Mouse (Mus musculus) hindbrain, embryonic 15.5 days (tissue): ENCODE measurements around the gene Tmem206. TPM values are rescaled to one million over a fixed set of nuclear protein-coding genes. Genes with fewer than 3 reads are reported as not detected.

Experiments used
- ATAC-seq: fragments of 200-750 bp; cut with Nextera tagmentation; 2 replicates; pipeline ENCODE4 v1.8.0; 2017; ENCODE audit warnings: low read depth, moderate number of reproducible peaks, moderate TSS enrichment; ENCODE audit not compliant: low FRiP score
- H3K27ac ChIP-seq: fragments of 300-500 bp; sonication (generic); replicated peaks from 2 replicates; pipeline ENCODE4 v1.5.1; 2015; ENCODE audit warnings: mild to moderate bottlenecking, inconsistent platforms
- H3K27me3 ChIP-seq: fragments of 300-500 bp; sonication (generic); 2 replicates; pipeline ENCODE4 v1.6.1; 2015; ENCODE audit warnings: control low read depth, inconsistent platforms
- H3K36me3 ChIP-seq: fragments of 300-500 bp; sonication (generic); 2 replicates; pipeline ENCODE4 v1.6.1; 2015; ENCODE audit warnings: control low read depth, inconsistent platforms
- H3K4me1 ChIP-seq: fragments of 300-500 bp; sonication (generic); replicated peaks from 2 replicates; pipeline ENCODE4 v1.6.1; 2015; ENCODE audit warnings: control low read depth, inconsistent platforms
- H3K4me2 ChIP-seq: fragments of 300-500 bp; sonication (generic); 2 replicates; pipeline ENCODE4 v1.6.1; 2015; ENCODE audit warnings: moderate library complexity, mild to moderate bottlenecking, inconsistent platforms
- H3K4me3 ChIP-seq: fragments of 300-500 bp; sonication (generic); 2 replicates; pipeline ENCODE4 v1.5.1; 2015; ENCODE audit warnings: mild to moderate bottlenecking, inconsistent platforms
- H3K9ac ChIP-seq: fragments of 300-500 bp; sonication (generic); 2 replicates; pipeline ENCODE4 v1.6.1; 2015; ENCODE audit warnings: inconsistent platforms
- H3K9me3 ChIP-seq: fragments of 300-500 bp; sonication (generic); 2 replicates; pipeline ENCODE4 v1.6.1; 2016; ENCODE audit warnings: control low read depth, inconsistent platforms
- WGBS: fragments of 180-500 bp; shearing (Covaris S2); methylation state at CpG from one replicate; pipeline ENCODE4 v1.1.7; 2015; 5-methylcytosine and 5-hydroxymethylcytosine counted together
- polyA plus RNA-seq: library from polyadenylated mRNA; unstranded; fragments of >200 nt; fragmentation: Nextera tagmentation; extraction: Ambion mirVana; gene quantifications from 2 replicates; pipeline ENCODE4 v1.2.1, GENCODE M21; 2015

Gene Tmem206
- polyA plus RNA-seq: 35.9 and 36.1 TPM in 2 replicates

DNA sequence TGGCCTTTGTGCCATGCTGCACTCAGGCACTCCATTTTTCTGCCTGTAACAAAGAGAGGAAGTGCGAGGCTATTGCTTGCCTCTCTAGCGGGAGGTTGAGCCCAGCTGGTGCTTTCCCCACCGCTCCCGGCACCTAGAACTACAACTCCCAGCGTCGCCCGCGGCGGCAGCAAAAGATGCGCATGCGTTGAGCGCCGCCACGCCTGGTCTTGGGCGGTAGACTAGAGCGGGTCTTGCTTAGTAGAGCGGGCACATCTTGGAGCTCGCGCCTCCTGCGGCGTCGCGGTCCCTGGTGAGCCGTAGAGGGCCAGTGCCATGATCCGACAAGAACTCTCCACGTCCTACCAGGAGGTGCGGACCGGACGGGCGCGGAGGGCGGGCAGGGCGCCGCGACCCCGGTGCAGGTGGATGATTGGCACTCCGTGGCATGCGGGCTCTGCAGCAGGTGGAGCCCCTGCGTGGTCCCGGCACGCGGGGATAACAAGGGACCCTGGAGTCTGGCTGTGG, at the start of gene Tmem206:
TSS of gene Tmem206 (plus strand) at position 187 of the 507 bp plus-strand sequence.
- Histone ChIP-seq H3K36me3 (no peaks in the 10 kb centered on the region), H3K4me2 (peak within 1 kb of the TSS; percentile 80), H3K27me3 (no peaks in the 10 kb centered on the region), H3K9me3 (no peaks in the 10 kb centered on the region), H3K27ac (peak within 1 kb of the TSS; percentile 89), H3K4me1 (peaks cover 39% of the 10 kb centered on the region), H3K9ac (peak within 1 kb of the TSS; percentile 86), H3K4me3 (peak within 1 kb of the TSS; percentile 83)
- ATAC-seq: peak; percentile 95
- WGBS: under 1% methylated on average over 42 of the region's 42 CpGs

DNA sequence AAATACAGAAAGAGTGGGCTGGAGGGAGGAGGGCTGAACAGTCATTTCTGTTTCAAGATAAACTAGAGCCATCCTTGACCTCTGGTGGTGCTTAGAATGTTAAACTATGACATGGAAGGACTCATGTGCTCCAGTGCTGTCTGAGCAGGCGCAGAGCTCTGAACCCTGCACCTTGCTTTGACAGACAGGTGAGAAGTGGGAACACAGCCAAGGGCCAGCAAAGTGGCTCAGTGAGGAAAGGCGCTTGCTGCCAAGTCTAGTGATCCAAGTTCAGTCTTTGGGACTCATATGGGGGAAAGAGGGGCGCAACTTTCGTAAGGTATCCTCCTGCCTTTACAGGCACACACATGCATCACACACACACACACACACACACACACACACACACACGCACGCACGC, 49.5 kb upstream of the Tmem206 start:
- H3K27ac ChIP-seq: no peak overlapping the region
- H3K4me1 ChIP-seq: no peaks in the 10 kb centered on the region
- H3K9ac ChIP-seq: no peak overlapping the region
- no peak overlapping the region for H3K4me3 ChIP-seq
- 97% methylated on average over 7 of the region's 7 CpGs for WGBS
- no peaks in the 10 kb centered on the region for H3K9me3 ChIP-seq
- H3K27me3 ChIP-seq: no peaks in the 10 kb centered on the region
- ATAC-seq: no peak
- no peaks in the 10 kb centered on the region for H3K36me3 ChIP-seq
- no peak overlapping the region for H3K4me2 ChIP-seq

DNA sequence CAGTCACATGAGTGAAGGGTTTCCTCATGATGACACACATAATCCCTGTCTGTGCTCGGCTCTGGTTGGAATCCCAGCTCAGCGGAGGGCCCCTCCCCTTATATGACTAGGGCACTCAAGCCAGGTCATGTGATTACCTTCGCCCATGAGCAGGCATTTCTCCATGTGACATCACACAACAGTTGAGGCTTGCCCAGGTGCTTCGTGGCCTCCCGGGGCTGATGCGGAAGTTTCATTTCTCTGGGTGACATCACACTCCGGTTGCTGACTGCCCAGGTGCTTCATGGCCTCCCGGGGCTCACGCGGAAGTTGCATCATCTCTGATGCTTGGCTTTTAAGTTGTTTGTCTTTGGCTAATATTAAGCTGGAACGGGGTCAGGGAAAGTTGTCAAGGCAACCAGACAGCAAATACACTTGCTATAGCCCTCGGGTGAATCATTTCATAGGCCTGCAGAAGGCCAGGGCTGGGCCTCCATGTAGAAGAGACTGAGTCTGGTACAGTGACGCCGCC, 48.1 kb upstream of the Tmem206 start:
- Histone ChIP-seq H3K4me1 (no peaks in the 10 kb centered on the region), H3K9me3 (no peaks in the 10 kb centered on the region), H3K27ac (no peak overlapping the region), H3K36me3 (no peaks in the 10 kb centered on the region), H3K4me2 (no peak overlapping the region), H3K9ac (no peak overlapping the region), H3K4me3 (no peak overlapping the region), H3K27me3 (no peaks in the 10 kb centered on the region)
- 82% methylated on average over 14 of the region's 14 CpGs for WGBS
- ATAC-seq: peak; percentile 30; the same call in 1 of the 2 replicates

DNA sequence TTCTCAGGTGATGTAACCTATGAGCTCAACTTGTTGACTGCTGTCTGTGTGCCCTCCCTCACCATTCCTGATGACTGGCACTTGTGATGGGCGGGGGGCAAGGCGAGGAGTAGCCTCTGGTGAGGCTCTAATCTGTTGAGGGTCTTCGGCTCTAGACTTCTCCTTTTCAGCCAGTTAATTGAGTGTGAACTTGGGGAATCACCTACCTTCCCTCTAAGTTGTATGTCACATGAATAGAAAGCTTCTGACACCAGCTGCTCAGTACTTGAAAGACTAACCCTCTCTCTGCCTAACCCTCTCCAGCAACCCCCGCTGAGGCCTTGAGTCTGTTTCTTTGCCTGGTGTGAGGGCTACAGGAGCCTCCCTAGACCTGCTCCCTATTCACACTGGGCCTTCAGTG, 47.4 kb upstream of the Tmem206 start:
- ATAC-seq: no peak
- no peaks in the 10 kb centered on the region for H3K9me3 ChIP-seq
- no peak overlapping the region for H3K9ac ChIP-seq
- no peak overlapping the region for H3K4me2 ChIP-seq
- H3K27me3 ChIP-seq: no peaks in the 10 kb centered on the region
- no peaks in the 10 kb centered on the region for H3K4me1 ChIP-seq
- H3K27ac ChIP-seq: no peak overlapping the region
- no peaks in the 10 kb centered on the region for H3K36me3 ChIP-seq
- 88% methylated on average over 4 of the region's 4 CpGs for WGBS
- no peak overlapping the region for H3K4me3 ChIP-seq

DNA sequence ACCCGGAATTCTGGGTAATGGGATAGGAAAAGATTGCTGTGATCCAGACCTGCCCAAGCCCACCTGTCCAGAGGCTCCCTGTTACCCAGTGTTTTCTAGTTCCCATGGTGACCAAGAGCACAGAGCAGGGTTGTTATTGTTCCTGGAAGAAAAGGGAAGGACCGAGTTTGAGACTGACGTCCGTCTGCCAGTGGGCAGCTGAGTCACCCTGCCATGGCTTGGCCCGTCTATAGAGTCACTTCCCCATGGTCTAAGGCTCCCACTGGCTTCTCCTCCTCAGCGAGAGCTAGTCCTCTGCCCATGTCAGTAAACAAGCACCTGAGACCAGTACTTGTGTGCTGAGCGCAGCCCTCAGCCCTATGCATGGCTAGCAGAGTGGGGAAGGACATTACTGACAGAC, 44.5 kb upstream of the Tmem206 start:
- H3K27ac ChIP-seq: no peak overlapping the region
- no peaks in the 10 kb centered on the region for H3K4me1 ChIP-seq
- no peaks in the 10 kb centered on the region for H3K9me3 ChIP-seq
- WGBS: 60% methylated on average over 7 of the region's 7 CpGs
- H3K27me3 ChIP-seq: no peaks in the 10 kb centered on the region
- H3K4me2 ChIP-seq: no peak overlapping the region
- no peaks in the 10 kb centered on the region for H3K36me3 ChIP-seq
- H3K9ac ChIP-seq: no peak overlapping the region
- H3K4me3 ChIP-seq: no peak overlapping the region
- no peak for ATAC-seq

DNA sequence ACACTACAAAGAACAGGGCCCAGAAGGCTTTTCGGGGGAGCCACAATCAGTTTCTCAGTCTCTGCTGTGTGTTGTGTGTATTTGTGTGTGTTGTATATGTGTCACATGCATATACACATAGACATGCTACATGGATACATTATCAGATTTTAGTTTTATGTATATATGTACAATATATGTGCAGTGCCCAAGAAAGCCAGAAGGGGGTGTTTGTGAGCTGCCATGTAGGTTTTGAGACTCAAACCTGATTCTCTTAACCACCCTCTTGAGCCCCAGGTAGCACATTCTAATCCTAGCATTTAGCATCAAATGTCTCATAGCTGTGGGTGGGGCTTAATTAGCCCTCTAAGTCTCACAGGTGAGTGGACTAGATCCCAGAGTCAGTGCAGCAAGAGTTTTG, 43.4 kb upstream of the Tmem206 start:
- no peaks in the 10 kb centered on the region for H3K36me3 ChIP-seq
- no peaks in the 10 kb centered on the region for H3K9me3 ChIP-seq
- no peak for ATAC-seq
- no peak overlapping the region for H3K27ac ChIP-seq
- 92% methylated on average over 1 of the region's 1 CpGs for WGBS
- no peak overlapping the region for H3K9ac ChIP-seq
- H3K4me1 ChIP-seq: no peaks in the 10 kb centered on the region
- no peaks in the 10 kb centered on the region for H3K27me3 ChIP-seq
- H3K4me3 ChIP-seq: no peak overlapping the region
- no peak overlapping the region for H3K4me2 ChIP-seq

DNA sequence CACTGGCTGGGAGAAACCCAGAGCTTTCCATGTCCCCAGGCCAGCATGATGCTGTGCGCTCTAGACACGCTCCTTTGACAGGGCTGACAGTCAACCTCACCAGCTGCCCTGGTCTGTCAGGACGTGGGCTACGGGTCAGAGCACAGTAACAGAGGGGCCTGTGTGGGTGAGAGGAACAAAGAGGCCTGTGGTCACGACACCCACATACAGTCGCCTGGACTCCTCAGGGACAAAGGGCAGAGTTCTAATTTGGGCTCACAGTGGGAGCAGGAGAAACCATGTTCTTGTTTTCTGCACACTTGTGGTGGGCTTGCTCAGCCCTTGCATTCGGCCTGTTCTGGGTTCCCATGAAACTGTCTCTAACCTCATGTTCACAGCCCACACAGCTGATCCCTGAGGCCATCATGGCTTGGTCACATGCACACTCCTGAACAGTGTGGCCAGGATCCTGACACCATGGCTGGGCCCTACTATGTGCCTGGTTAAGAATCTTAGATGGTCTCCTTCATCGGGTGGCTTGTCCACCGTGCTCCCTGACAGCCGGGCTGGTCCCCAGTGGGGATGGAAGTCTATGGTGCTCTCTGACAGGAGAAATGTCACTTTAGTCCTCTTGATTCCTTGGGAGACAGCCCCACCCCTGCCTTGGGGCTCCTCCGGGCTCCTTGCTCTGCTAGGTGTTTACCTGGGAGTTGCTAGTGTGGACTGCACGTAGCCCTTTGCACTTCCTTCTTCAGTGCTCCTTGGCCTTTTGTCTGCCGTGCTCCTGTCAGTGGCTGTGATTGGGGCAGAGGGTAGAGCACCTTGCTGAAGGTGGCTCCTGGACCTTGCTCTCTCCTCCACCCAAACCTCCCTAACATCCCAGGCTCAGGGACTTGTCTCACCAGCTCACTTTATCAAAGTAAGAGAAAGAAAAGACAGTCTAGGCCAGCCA, 42.3 kb upstream of the Tmem206 start:
- Histone ChIP-seq H3K9me3 (no peaks in the 10 kb centered on the region), H3K27ac (no peak overlapping the region), H3K9ac (no peak overlapping the region), H3K4me3 (no peak overlapping the region), H3K36me3 (no peaks in the 10 kb centered on the region), H3K4me1 (no peaks in the 10 kb centered on the region), H3K4me2 (no peak overlapping the region), H3K27me3 (no peaks in the 10 kb centered on the region)
- no peak for ATAC-seq
- 77% methylated on average over 13 of the region's 13 CpGs for WGBS

DNA sequence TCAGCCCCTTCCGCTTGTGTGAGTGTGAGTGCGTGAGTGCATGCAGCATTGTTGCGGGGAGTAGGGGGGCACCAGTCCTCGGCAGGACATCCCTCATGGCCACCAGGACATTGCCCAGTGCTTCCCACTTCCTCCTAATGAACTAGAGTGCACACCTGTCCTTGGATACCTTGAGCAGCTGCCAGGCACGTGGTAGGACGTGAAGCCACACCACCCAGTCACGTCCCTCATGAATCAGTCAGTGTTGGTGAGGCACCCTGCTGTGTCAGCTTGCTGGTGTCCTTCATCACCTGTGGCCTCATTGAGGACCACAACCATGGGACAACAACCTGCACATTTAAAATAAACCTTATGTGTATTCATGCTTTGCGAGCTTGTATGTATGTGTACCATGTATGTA, 41.2 kb upstream of the Tmem206 start:
- Histone ChIP-seq H3K4me2 (no peak overlapping the region), H3K4me1 (no peaks in the 10 kb centered on the region), H3K36me3 (no peaks in the 10 kb centered on the region), H3K27me3 (no peaks in the 10 kb centered on the region), H3K4me3 (no peak overlapping the region), H3K27ac (no peak overlapping the region), H3K9me3 (no peaks in the 10 kb centered on the region), H3K9ac (no peak overlapping the region)
- ATAC-seq: no peak
- 93% methylated on average over 8 of the region's 8 CpGs for WGBS

DNA sequence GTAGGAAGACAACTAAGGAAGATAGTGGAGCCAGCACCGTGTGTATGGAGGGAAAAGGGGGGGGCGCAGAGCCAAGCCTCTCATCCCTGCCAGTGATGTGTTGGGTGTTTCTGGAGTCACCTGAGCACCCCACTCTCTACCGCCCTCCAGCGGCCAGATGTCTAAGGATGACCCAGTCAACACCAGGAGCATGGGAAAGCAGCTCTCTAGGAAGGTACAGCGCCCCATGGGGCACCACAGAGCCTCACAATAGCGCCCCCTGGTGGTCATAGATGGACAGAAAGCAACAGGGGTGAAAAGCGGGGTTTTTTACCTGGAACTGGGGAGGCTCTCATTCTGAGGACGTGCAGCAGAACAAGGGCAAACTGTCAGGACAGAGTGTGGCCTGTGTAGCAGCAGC, 37.0 kb upstream of the Tmem206 start:
- Histone ChIP-seq H3K9me3 (no peaks in the 10 kb centered on the region), H3K4me1 (no peaks in the 10 kb centered on the region), H3K4me3 (no peak overlapping the region), H3K4me2 (no peak overlapping the region), H3K36me3 (no peaks in the 10 kb centered on the region), H3K9ac (no peak overlapping the region), H3K27me3 (no peaks in the 10 kb centered on the region), H3K27ac (no peak overlapping the region)
- no peak for ATAC-seq
- WGBS: 36% methylated on average over 8 of the region's 8 CpGs

DNA sequence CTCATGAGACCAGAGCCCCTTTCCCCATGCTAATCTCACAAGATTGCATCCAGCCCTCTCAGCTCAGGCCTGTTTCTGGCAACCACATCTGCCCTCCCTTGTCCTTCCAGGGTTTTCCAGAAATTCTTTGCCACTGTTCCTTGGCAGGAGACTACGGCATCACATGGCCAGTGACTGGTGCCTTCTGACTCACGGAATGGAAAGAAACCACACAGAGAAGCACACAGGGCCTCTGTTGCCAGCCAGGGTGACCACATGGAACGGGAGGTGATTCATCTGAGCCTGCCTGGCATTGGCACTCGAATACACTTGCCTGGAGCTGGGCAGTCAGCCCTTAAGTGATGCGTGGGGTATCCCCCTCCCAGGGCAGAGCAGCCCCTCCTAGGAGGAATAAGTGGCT, 33.4 kb upstream of the Tmem206 start:
- Histone ChIP-seq H3K27me3 (no peaks in the 10 kb centered on the region), H3K4me3 (no peak overlapping the region), H3K9me3 (no peaks in the 10 kb centered on the region), H3K27ac (no peak overlapping the region), H3K4me2 (no peak overlapping the region), H3K4me1 (peaks cover 6% of the 10 kb centered on the region; the same call in 1 of the 2 replicates), H3K36me3 (no peaks in the 10 kb centered on the region), H3K9ac (no peak overlapping the region)
- WGBS: 54% methylated on average over 5 of the region's 5 CpGs
- peak; percentile 74 for ATAC-seq

DNA sequence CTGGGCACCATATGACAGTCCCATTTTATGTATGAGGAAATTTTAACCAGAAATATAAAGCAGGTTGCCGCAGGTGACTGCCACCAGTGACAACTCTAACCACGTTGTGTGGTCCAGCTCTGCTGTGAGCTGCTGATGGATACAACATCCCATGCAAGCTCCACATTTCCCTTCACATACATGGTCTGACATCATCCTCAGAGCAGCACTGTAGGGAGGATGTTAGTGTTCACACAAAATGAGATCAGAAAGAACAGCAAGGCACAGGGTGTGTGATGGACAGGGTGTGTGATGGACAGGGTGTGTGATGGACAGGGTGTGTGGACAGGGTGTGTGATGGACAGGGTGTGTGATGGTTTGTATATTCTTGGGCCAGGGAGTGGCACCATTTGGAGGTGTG, 32.7 kb upstream of the Tmem206 start:
- Histone ChIP-seq H3K27me3 (no peaks in the 10 kb centered on the region), H3K9me3 (no peaks in the 10 kb centered on the region), H3K27ac (no peak overlapping the region), H3K4me2 (no peak overlapping the region), H3K4me1 (peaks cover 6% of the 10 kb centered on the region; the same call in 1 of the 2 replicates), H3K36me3 (no peaks in the 10 kb centered on the region), H3K4me3 (no peak overlapping the region), H3K9ac (no peak overlapping the region)
- ATAC-seq: no peak
- WGBS: 86% methylated on average over 2 of the region's 2 CpGs

DNA sequence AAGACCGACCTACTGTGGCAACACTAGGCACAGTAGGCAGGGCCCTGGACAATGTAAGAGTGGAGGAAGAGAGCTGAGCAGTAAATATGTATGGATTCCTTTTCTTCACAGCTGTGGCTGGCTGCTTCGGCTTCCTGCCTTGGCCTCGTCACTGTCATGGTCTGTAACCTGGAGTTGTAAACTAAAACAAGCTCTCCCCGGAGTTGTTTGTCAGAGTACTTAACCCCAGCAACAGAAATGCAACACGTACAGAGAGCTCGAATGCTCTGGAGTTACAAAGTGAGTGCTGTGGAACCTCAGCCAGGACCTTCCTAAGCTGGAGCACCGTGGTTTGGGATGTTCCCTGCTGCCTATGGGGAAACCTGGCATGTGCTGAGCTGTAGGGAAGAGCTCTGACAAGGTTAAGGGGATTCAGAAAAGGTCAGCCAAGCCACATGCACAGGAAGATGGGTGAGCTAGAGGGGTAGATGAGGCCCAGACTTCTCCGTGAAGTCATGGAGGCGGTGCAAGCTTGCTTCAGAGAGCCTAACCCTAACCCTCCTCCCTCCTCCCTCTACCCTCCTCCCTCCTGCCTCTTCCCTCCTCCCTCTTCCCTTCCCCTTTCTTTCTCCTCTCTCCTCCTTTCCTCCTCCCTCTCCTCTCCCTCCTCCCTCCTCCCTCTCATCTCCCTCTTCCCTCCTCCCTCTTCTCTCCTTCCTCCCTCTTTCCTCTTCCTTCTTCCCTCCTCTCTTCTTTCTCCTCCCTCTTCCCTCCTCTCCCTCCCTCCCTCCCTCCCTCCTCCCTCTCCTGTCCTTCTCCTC, 31.5 kb upstream of the Tmem206 start:
- no peak overlapping the region for H3K27ac ChIP-seq
- ATAC-seq: no peak
- H3K36me3 ChIP-seq: no peaks in the 10 kb centered on the region
- WGBS: 77% methylated on average over 9 of the region's 9 CpGs
- no peak overlapping the region for H3K4me3 ChIP-seq
- H3K27me3 ChIP-seq: no peaks in the 10 kb centered on the region
- peaks cover 6% of the 10 kb centered on the region; the same call in 1 of the 2 replicates for H3K4me1 ChIP-seq
- no peak overlapping the region for H3K4me2 ChIP-seq
- no peak overlapping the region for H3K9ac ChIP-seq
- H3K9me3 ChIP-seq: no peaks in the 10 kb centered on the region
